Mouse (Mus musculus) myocyte (in vitro differentiated cells): Measurements from ENCODE around the gene Ascc1. TPM values are rescaled to one million over a fixed set of nuclear protein-coding genes. Genes with fewer than 3 reads are reported as not detected.

Source experiments
- H3K27me3 ChIP-seq: one replicate; pipeline ENCODE4 v1.6.1; 2011; ENCODE audit not compliant: control insufficient read depth, insufficient read depth, insufficient read length
- H3K36me3 ChIP-seq: one replicate; pipeline ENCODE4 v1.6.1; 2011; ENCODE audit not compliant: control insufficient read depth, insufficient read depth
- H3K4me2 ChIP-seq: one replicate; pipeline ENCODE4 v1.6.1; 2011; ENCODE audit warnings: low read depth, control low read depth
- H3K4me3 ChIP-seq: one replicate; pipeline ENCODE4 v1.5.1; 2011; ENCODE audit warnings: mild to moderate bottlenecking, control low read depth, moderate library complexity
- H3K79me2 ChIP-seq: one replicate; pipeline ENCODE4 v1.6.1; 2011; ENCODE audit not compliant: control insufficient read depth, insufficient read depth
- H3ac ChIP-seq: one replicate; pipeline ENCODE4 v1.6.1; 2011; ENCODE audit not compliant: control insufficient read depth, insufficient read length
- CEBPB ChIP-seq: IDR thresholded peaks from 2 replicates; pipeline ENCODE4 v1.6.1; 2011; ENCODE audit warnings: mild to moderate bottlenecking, moderate library complexity; ENCODE audit not compliant: poor library complexity, insufficient read depth, severe bottlenecking
- E2F4 ChIP-seq: IDR thresholded peaks from one replicate; pipeline ENCODE4 v1.6.1; 2011; ENCODE audit warnings: mild to moderate bottlenecking, control low read depth, moderate library complexity; ENCODE audit not compliant: insufficient read depth
- MAX ChIP-seq: IDR thresholded peaks from one replicate; pipeline ENCODE4 v1.6.1; 2011; ENCODE audit warnings: low read depth, mild to moderate bottlenecking, control low read depth
- MYOD1 ChIP-seq, 3 experiments: IDR thresholded peaks; one replicate each; pipeline ENCODE4 v1.6.1; 2011; ENCODE audit warnings: control low read depth in 2 of 3, low read depth in 2 of 3, mild to moderate bottlenecking in 2 of 3, moderate library complexity in 1 of 3; ENCODE audit not compliant: insufficient read length in 2 of 3, control insufficient read depth in 1 of 3
- MYOG ChIP-seq, 3 experiments: IDR thresholded peaks; one replicate each; pipeline ENCODE4 v1.6.1; 2011; ENCODE audit warnings: control low read depth in 2 of 3, low read depth in 2 of 3, mild to moderate bottlenecking in 2 of 3; ENCODE audit not compliant: insufficient read length in 2 of 3, control insufficient read depth in 1 of 3, insufficient read depth in 1 of 3
- POLR2A ChIP-seq: IDR thresholded peaks from one replicate; pipeline ENCODE4 v1.6.1; 2011; ENCODE audit warnings: low read depth, mild to moderate bottlenecking, control low read depth, moderate library complexity; ENCODE audit not compliant: insufficient read length
- POLR2AphosphoS2 ChIP-seq: IDR thresholded peaks from one replicate; pipeline ENCODE4 v1.6.1; 2011; ENCODE audit warnings: low read depth, control low read depth; ENCODE audit not compliant: insufficient read length
- REST ChIP-seq: IDR thresholded peaks from one replicate; pipeline ENCODE4 v1.6.1; 2011; ENCODE audit warnings: mild to moderate bottlenecking, control low read depth, moderate library complexity; ENCODE audit not compliant: insufficient read depth, insufficient read length
- SRF ChIP-seq: IDR thresholded peaks from one replicate; pipeline ENCODE4 v1.6.1; 2011; ENCODE audit warnings: low read depth; ENCODE audit not compliant: control insufficient read depth, insufficient read length
- TCF12 ChIP-seq: IDR thresholded peaks from one replicate; pipeline ENCODE4 v1.6.1; 2011; ENCODE audit warnings: mild to moderate bottlenecking, control low read depth; ENCODE audit not compliant: poor library complexity, insufficient read depth, severe bottlenecking
- TCF3 ChIP-seq: IDR thresholded peaks from one replicate; pipeline ENCODE4 v1.6.1; 2011; ENCODE audit warnings: low read depth, control low read depth; ENCODE audit not compliant: insufficient read length
- USF1 ChIP-seq: IDR thresholded peaks from one replicate; pipeline ENCODE4 v1.6.1; 2011; ENCODE audit warnings: low read depth, mild to moderate bottlenecking, control low read depth, moderate library complexity
- polyA plus RNA-seq: library from polyadenylated mRNA; unstranded; fragments of >200 nt; fragmentation: generic; extraction: Trizol; gene quantifications from one replicate; pipeline ENCODE4 v1.2.1, GENCODE M21; 2012; ENCODE audit warnings: missing spikeins

The Ascc1 gene
- polyA plus RNA-seq, 1 experiment: 36.7 TPM

GRCm38 (mm10) chr10:60106146-60106530, 103.5 kb downstream of the Ascc1 start, which contains the start of gene Spock2:
Spock2 (plus strand) TSS chr10:60106219.
- no peaks in the 10 kb centered on the region for H3K36me3 ChIP-seq
- peak within 1 kb of the TSS; percentile 87 for H3K4me2 ChIP-seq
- H3K79me2 ChIP-seq: no peaks in the 10 kb centered on the region
- no peaks in the 10 kb centered on the region for H3K27me3 ChIP-seq
- peak within 1 kb of the TSS; percentile 26 for H3K4me3 ChIP-seq
- no peak for TF ChIP-seq REST
- TF ChIP-seq POLR2A: peak; percentile 46
- H3ac ChIP-seq: peak within 1 kb of the TSS; percentile 21

DNA sequence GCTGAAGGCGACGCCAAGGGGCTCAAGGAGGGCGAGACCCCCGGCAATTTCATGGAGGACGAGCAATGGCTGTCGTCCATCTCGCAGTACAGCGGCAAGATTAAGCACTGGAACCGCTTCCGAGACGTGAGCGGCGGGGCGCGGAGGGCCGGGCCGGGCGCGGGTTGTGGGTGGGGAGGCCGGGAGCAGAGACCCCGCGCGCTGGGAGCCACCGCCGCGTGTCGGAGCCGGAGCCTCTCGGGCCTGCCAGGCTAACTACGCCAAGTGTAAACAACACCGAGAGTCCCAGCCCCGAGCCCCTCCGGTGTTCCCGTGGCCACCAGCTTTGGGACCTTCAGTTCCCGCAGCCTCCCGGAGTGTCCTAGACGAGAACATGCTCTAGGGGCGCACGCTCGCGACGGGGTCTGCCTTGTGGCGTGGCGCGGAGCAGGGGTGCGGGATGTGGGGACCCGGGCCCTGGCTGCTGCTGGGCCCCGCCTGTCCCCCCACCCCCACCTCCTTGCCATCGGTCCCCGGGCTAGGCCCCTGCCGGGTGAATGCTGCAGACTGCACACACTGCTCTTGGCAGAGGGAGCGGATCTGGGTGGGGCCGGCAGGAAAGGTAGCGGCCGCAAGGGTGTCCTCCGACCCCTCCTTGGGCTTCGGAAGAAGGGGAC, 104.1 kb downstream of the Ascc1 start:
- Histone ChIP-seq H3K36me3 (no peaks in the 10 kb centered on the region), H3K27me3 (no peaks in the 10 kb centered on the region), H3K79me2 (no peaks in the 10 kb centered on the region), H3K4me3 (peak overlapping the region; percentile 26), H3K4me2 (peak overlapping the region; percentile 87), H3ac (peak overlapping the region; percentile 21)
- TF ChIP-seq TCF3 (no peak), POLR2A (no peak), SRF (no peak), TCF12 (no peak), MAX (no peak), POLR2AphosphoS2 (no peak), USF1 (no peak), REST (no peak), MYOG (IDR thresholded peaks at IDR 0.05; ENCODE audit: control insufficient read depth in 1 of 3, insufficient read depth in 1 of 3, insufficient read length in 2 of 3, low read depth in 2 of 3) (no peak), MYOD1 (IDR thresholded peaks at IDR 0.05; ENCODE audit: control insufficient read depth in 1 of 3, insufficient read length in 2 of 3, low read depth in 2 of 3) (no peak)

DNA sequence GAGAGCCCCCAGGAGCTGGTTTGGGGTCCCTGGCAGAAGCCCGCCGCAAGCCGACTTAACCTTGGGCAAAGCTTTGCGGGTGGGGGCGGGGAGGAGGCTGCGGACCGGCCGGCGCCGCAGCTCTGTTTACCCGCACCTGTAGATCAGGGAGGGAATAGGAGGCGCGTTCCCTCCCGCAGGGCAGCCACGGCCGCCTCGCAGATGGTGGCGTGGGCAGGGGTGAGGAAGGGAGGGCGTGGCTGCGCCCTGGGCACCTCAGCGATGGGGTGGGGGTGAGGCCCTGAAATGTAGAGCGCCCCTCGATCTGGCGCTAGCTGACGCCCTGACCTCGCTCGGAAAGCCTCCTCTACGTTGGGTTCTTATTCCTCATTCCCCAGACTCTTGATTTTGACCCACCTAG, 104.8 kb downstream of the Ascc1 start:
- peak overlapping the region; percentile 87 for H3K4me2 ChIP-seq
- TF ChIP-seq MYOG (IDR thresholded peaks at IDR 0.05; ENCODE audit: control insufficient read depth in 1 of 3, insufficient read depth in 1 of 3, insufficient read length in 2 of 3, low read depth in 2 of 3) (no peak), SRF (no peak), USF1 (no peak), CEBPB (no peak), TCF12 (no peak), MAX (no peak), MYOD1 (IDR thresholded peaks at IDR 0.05; ENCODE audit: control insufficient read depth in 1 of 3, insufficient read length in 2 of 3, low read depth in 2 of 3) (no peak), REST (no peak), TCF3 (no peak), POLR2A (no peak), E2F4 (no peak), POLR2AphosphoS2 (no peak)
- H3K36me3 ChIP-seq: no peaks in the 10 kb centered on the region
- H3ac ChIP-seq: peak overlapping the region; percentile 21
- H3K79me2 ChIP-seq: no peaks in the 10 kb centered on the region
- peak overlapping the region; percentile 26 for H3K4me3 ChIP-seq
- H3K27me3 ChIP-seq: no peaks in the 10 kb centered on the region

- Histone ChIP-seq H3K79me2 (no peaks in the 10 kb centered on the region), H3K4me3 (no peak overlapping the region), H3K4me2 (no peak overlapping the region), H3ac (no peak overlapping the region), H3K36me3 (no peaks in the 10 kb centered on the region), H3K27me3 (no peaks in the 10 kb centered on the region)
- TF ChIP-seq MYOG (IDR thresholded peaks at IDR 0.05; ENCODE audit: control insufficient read depth in 1 of 3, insufficient read depth in 1 of 3, insufficient read length in 2 of 3, low read depth in 2 of 3): no peak
- no peak for TF ChIP-seq POLR2A
- TF ChIP-seq TCF3: no peak
- TF ChIP-seq TCF12: no peak
- no peak for TF ChIP-seq USF1
- TF ChIP-seq SRF: no peak
- TF ChIP-seq POLR2AphosphoS2: no peak
- no peak for TF ChIP-seq CEBPB
- no peak for TF ChIP-seq MAX
- TF ChIP-seq MYOD1 (IDR thresholded peaks at IDR 0.05; ENCODE audit: control insufficient read depth in 1 of 3, insufficient read length in 2 of 3, low read depth in 2 of 3): no peak
- no peak for TF ChIP-seq REST
- no peak for TF ChIP-seq E2F4
These were observed 105.9 kb downstream of the Ascc1 start for GRCm38 (mm10) chr10:60108321-60109111.

DNA sequence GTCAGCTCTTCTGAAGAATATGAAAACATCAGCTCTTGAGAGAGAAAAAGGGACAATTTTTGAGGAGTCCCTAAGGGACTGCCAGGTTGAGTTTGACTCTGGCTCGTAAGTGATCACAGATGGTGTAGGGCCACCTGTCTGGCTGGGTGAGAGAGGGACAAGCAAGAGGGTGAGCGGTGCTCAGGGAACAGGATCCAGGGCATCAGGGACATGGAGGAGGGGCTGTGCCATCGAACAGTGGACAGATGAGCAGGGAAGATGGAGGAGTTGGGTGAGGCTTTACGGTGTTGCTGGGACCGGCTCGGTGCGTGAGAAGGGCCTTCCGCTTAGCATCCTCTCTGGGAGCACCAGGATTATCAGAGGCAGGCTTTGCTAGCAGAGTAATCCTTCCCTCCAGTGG, 106.7 kb downstream of the Ascc1 start:
- Histone ChIP-seq H3K27me3 (no peaks in the 10 kb centered on the region), H3K4me3 (no peak overlapping the region), H3ac (no peak overlapping the region), H3K79me2 (no peaks in the 10 kb centered on the region), H3K4me2 (no peak overlapping the region), H3K36me3 (no peaks in the 10 kb centered on the region)
- no peak for TF ChIP-seq USF1
- no peak for TF ChIP-seq TCF3
